Mouse (Mus musculus) left cerebral cortex, postnatal 14 days (tissue): ENCODE measurements around the gene Siah1b. TPM values are rescaled to one million over a fixed set of nuclear protein-coding genes. Genes with fewer than 3 reads are reported as not detected.
A peak's percentile ranks its signal among the peaks of the same experiment; 100 is the strongest.

Experiments
- DNase-seq, 2 experiments: peaks; one replicate each; pipeline ENCODE4 v3.0.0; 2021 to 2022; ENCODE audit warnings: low spot score in 2 of 2, mixed read lengths in 1 of 2
- intact Hi-C: fragments of 180-260 bp; cut with DNase I; formaldehyde crosslinking; loops from one replicate; pipeline ENCODE4 v1.15.1; 2025
- long read RNA-seq, 2 experiments: library from polyadenylated mRNA; stranded (forward); transcript quantifications; one replicate each; pipeline ENCODE4 v2.0.0; 2021
- total RNA-seq, 2 experiments: library from RNA; stranded (reverse); gene quantifications; 2 replicates each; pipeline ENCODE4 v1.2.3; 2021

The Siah1b gene
- 10 to 100 TPM; 10.8 to 11.1 TPM for total RNA-seq
- long read RNA-seq, experiment 1, transcript Siah1b-203 (4 exons, 803 nt), result major isoform, 8 of 10 reads
- long read RNA-seq, experiment 1, partial matches to known transcripts, result 0 of 10 reads
- long read RNA-seq, experiment 1, other reads (novel, unspliced or antisense), result 0 of 10 reads
- long read RNA-seq, experiment 2, transcript Siah1b-203 (4 exons, 803 nt), result major isoform, 13 of 14 reads
- long read RNA-seq, experiment 2, partial matches to known transcripts, result 0 of 14 reads
- long read RNA-seq, experiment 2, other reads (novel, unspliced or antisense), result 0 of 14 reads

GRCm38 (mm10) chrX:164076040-164076775 is at the start of gene Siah1b:
TSS of gene Siah1b (minus strand) at chrX:164076493.
- intact Hi-C loops, result loop anchor here (5.0 to 10.0 kb wide), 2 partner anchors 119 to 1161 kb away; partner anchors contain the start of gene Zrsr2
- peak; percentile 90 to 95 for DNase-seq

- no peak for DNase-seq
- intact Hi-C loops, result no loop called here
These were observed 47.6 kb upstream of the Siah1b start for GRCm38 (mm10) chrX:164123942-164124341.

GRCm38 (mm10) chrX:164113744-164114143 is 37.5 kb upstream of the Siah1b start:
- intact Hi-C loops, result no loop called here
- DNase-seq, result no peak

GRCm38 (mm10) chrX:164111146-164111545 is 34.9 kb upstream of the Siah1b start:
- intact Hi-C loops, result no loop called here
- DNase-seq, result no peak

- no peak for DNase-seq
- intact Hi-C loops, result loop anchor here (5.0 to 10.0 kb wide), 2 partner anchors 75 to 302 kb away; no protein-coding TSS in a partner anchor
These were observed 26.4 kb upstream of the Siah1b start for GRCm38 (mm10) chrX:164102656-164103055.

- intact Hi-C loops, result loop anchor here (5.0 to 10.0 kb wide), 2 partner anchors 75 to 303 kb away; no protein-coding TSS in a partner anchor
- no peak for DNase-seq
These were observed 25.9 kb upstream of the Siah1b start for GRCm38 (mm10) chrX:164102198-164102597.

- intact Hi-C loops, result loop anchor here (5.0 to 10.0 kb wide), 2 partner anchors 76 to 303 kb away; no protein-coding TSS in a partner anchor
- no peak for DNase-seq
These were observed 25.2 kb upstream of the Siah1b start for GRCm38 (mm10) chrX:164101483-164101882.

GRCm38 (mm10) chrX:164095838-164096237 is 19.5 kb upstream of the Siah1b start:
- no peak for DNase-seq
- intact Hi-C loops, result no loop called here

GRCm38 (mm10) chrX:164093435-164093834 is 17.1 kb upstream of the Siah1b start:
- intact Hi-C loops, result no loop called here
- no peak for DNase-seq

- DNase-seq, result no peak
- intact Hi-C loops, result no loop called here
These were observed 16.2 kb upstream of the Siah1b start for GRCm38 (mm10) chrX:164092300-164093169.

GRCm38 (mm10) chrX:164089916-164090315 is 13.6 kb upstream of the Siah1b start:
- intact Hi-C loops, result no loop called here
- no peak for DNase-seq

GRCm38 (mm10) chrX:164088582-164088981 is 12.3 kb upstream of the Siah1b start, which contains the start of gene Cltrn:
TSS of gene Cltrn (plus strand) at chrX:164088830.
- intact Hi-C loops, result no loop called here
- no peak for DNase-seq

- intact Hi-C loops, result no loop called here
- no peak for DNase-seq
These were observed 5.7 kb upstream of the Siah1b start for GRCm38 (mm10) chrX:164082030-164082429.

- intact Hi-C loops, result loop anchor here (5.0 kb wide), 1 partner anchor 127 kb away; no protein-coding TSS in a partner anchor
- no peak for DNase-seq
These were observed 7.3 kb downstream of the Siah1b start for GRCm38 (mm10) chrX:164068968-164069367.

GRCm38 (mm10) chrX:164066185-164066584 is 10.1 kb downstream of the Siah1b start:
- DNase-seq, result peak; percentile 34 to 60
- intact Hi-C loops, result loop anchor here (5.0 kb wide), 1 partner anchor 124 kb away; no protein-coding TSS in a partner anchor

GRCm38 (mm10) chrX:164059070-164059469 is 17.2 kb downstream of the Siah1b start:
- intact Hi-C loops, result no loop called here
- DNase-seq, result no peak

- intact Hi-C loops, result no loop called here
- DNase-seq, result no peak
These were observed 17.8 kb downstream of the Siah1b start for GRCm38 (mm10) chrX:164058523-164058922.

GRCm38 (mm10) chrX:164055726-164056125 is 20.6 kb downstream of the Siah1b start:
- no peak for DNase-seq
- intact Hi-C loops, result no loop called here

GRCm38 (mm10) chrX:164046736-164047135 is 29.6 kb downstream of the Siah1b start:
- no peak for DNase-seq
- intact Hi-C loops, result no loop called here
